Mouse (Mus musculus) limb, embryonic 15.5 days (tissue): Measurements from ENCODE around the gene Zfp553. TPM values are rescaled to one million over a fixed set of nuclear protein-coding genes. Genes with fewer than 3 reads are reported as not detected.

Source experiments
- ATAC-seq: fragments of 200-750 bp; cut with Nextera tagmentation; 2 replicates; pipeline ENCODE4 v1.8.0; 2017; ENCODE audit warnings: low read depth, moderate TSS enrichment; ENCODE audit not compliant: insufficient number of reproducible peaks, low FRiP score, low TSS enrichment
- H3K27ac ChIP-seq: fragments of 300-500 bp; sonication (generic); 2 replicates; pipeline ENCODE4 v1.5.1; 2015; ENCODE audit warnings: moderate library complexity, mild to moderate bottlenecking, inconsistent platforms
- H3K27me3 ChIP-seq: fragments of 300-500 bp; sonication (generic); 2 replicates; pipeline ENCODE4 v1.6.1; 2015; ENCODE audit warnings: inconsistent platforms
- H3K36me3 ChIP-seq: fragments of 300-500 bp; sonication (generic); 2 replicates; pipeline ENCODE4 v1.6.1; 2015; ENCODE audit warnings: inconsistent platforms
- H3K4me1 ChIP-seq: fragments of 300-500 bp; sonication (generic); 2 replicates; pipeline ENCODE4 v1.6.1; 2015; ENCODE audit warnings: inconsistent platforms
- H3K4me2 ChIP-seq: fragments of 300-500 bp; sonication (generic); 2 replicates; pipeline ENCODE4 v1.6.1; 2015; ENCODE audit warnings: mild to moderate bottlenecking, inconsistent platforms
- H3K4me3 ChIP-seq: fragments of 300-500 bp; sonication (generic); 2 replicates; pipeline ENCODE4 v1.5.1; 2015; ENCODE audit warnings: mild to moderate bottlenecking, inconsistent platforms
- H3K9ac ChIP-seq: fragments of 300-500 bp; sonication (generic); 2 replicates; pipeline ENCODE4 v1.6.1; 2015; ENCODE audit warnings: inconsistent platforms
- H3K9me3 ChIP-seq: fragments of 300-500 bp; sonication (generic); 2 replicates; pipeline ENCODE4 v1.6.1; 2016; ENCODE audit warnings: inconsistent platforms
- WGBS: fragments of 180-500 bp; shearing (Covaris S2); methylation state at CpG from one replicate; pipeline ENCODE4 v1.1.7; 2015; 5-methylcytosine and 5-hydroxymethylcytosine counted together
- polyA plus RNA-seq: library from polyadenylated mRNA; unstranded; fragments of >200 nt; fragmentation: Nextera tagmentation; extraction: Ambion mirVana; gene quantifications from 2 replicates; pipeline ENCODE4 v1.2.1, GENCODE M21; 2015

Gene Zfp553
- polyA plus RNA-seq, 1 experiment from 2014 or later = 38.4 TPM

GRCm38 (mm10) chr7:127281114-127281513, 48.3 kb downstream of the Zfp553 start:
- Histone ChIP-seq H3K4me2 (no peak overlapping the region), H3K36me3 (no peaks in the 10 kb centered on the region), H3K9me3 (no peaks in the 10 kb centered on the region), H3K4me3 (no peak overlapping the region), H3K27me3 (no peaks in the 10 kb centered on the region), H3K9ac (no peak overlapping the region), H3K27ac (no peak overlapping the region), H3K4me1 (no peaks in the 10 kb centered on the region)
- no peak for ATAC-seq
- 65% methylated on average over 4 of the region's 4 CpGs for WGBS

- no peak overlapping the region for H3K9ac ChIP-seq
- no peak for ATAC-seq
- 90% methylated on average over 2 of the region's 2 CpGs for WGBS
- no peak overlapping the region for H3K4me2 ChIP-seq
- H3K27me3 ChIP-seq = no peaks in the 10 kb centered on the region
- H3K36me3 ChIP-seq = no peaks in the 10 kb centered on the region
- H3K27ac ChIP-seq = no peak overlapping the region
- H3K4me3 ChIP-seq = no peak overlapping the region
- no peaks in the 10 kb centered on the region for H3K9me3 ChIP-seq
- no peaks in the 10 kb centered on the region for H3K4me1 ChIP-seq
These were observed 49.3 kb downstream of the Zfp553 start for GRCm38 (mm10) chr7:127282190-127282589.

GRCm38 (mm10) chr7:127285154-127285553, 52.3 kb downstream of the Zfp553 start:
- Histone ChIP-seq H3K27me3 (no peaks in the 10 kb centered on the region), H3K27ac (no peak overlapping the region), H3K9me3 (0 out of 2 replicates have a peak, but pooled peaks cover 6% of the 10 kb centered on the region), H3K4me3 (no peak overlapping the region), H3K9ac (no peak overlapping the region), H3K4me2 (no peak overlapping the region), H3K4me1 (no peaks in the 10 kb centered on the region), H3K36me3 (no peaks in the 10 kb centered on the region)
- WGBS = 70% methylated on average over 9 of the region's 10 CpGs
- ATAC-seq = no peak

Other genes starting within 250 kb of the Zfp553 start
- gene Mvp, start 218.4 kb upstream of the Zfp553 start, polyA plus RNA-seq = 13.1 and 17.0 TPM in 2 replicates
- 0.63 and 1.8 TPM in 2 replicates for gene Pagr1b, start 216.6 kb upstream of the Zfp553 start, polyA plus RNA-seq
- 46.7 and 85.6 TPM in 2 replicates for gene Pagr1a, start 215.7 kb upstream of the Zfp553 start, polyA plus RNA-seq
- gene Gm42742, start 212.0 kb upstream of the Zfp553 start, polyA plus RNA-seq = 28.9 and 58.2 TPM in 2 replicates
- 16.5 and 17.5 TPM in 2 replicates for gene Prrt2, start 211.8 kb upstream of the Zfp553 start, polyA plus RNA-seq
- gene Maz, start 206.0 kb upstream of the Zfp553 start, polyA plus RNA-seq = 49.8 and 54.8 TPM in 2 replicates
- gene Kif22, start 190.6 kb upstream of the Zfp553 start, polyA plus RNA-seq = 90.7 and 96.9 TPM in 2 replicates
- not detected in 2 replicates for gene Zg16, start 145.7 kb upstream of the Zfp553 start, polyA plus RNA-seq
- 5.3 and 6.1 TPM in 2 replicates for gene AI467606, start 141.7 kb upstream of the Zfp553 start, polyA plus RNA-seq
- gene Qprt, start 110.8 kb upstream of the Zfp553 start, polyA plus RNA-seq = 4.1 and 6.3 TPM in 2 replicates
- gene Spn, start 95.2 kb upstream of the Zfp553 start, polyA plus RNA-seq = 0.81 and 0.84 TPM in 2 replicates
- 53.6 and 55.1 TPM in 2 replicates for gene Cd2bp2, start 37.0 kb upstream of the Zfp553 start, polyA plus RNA-seq
- 24.6 and 25.5 TPM in 2 replicates for gene Tbc1d10b, start 24.6 kb upstream of the Zfp553 start, polyA plus RNA-seq
- 422 and 1,232 TPM in 2 replicates for gene Mylpf, start 24.2 kb upstream of the Zfp553 start, polyA plus RNA-seq
- 19.6 and 22.7 TPM in 2 replicates for gene Sept1, start 69 bp downstream of the Zfp553 start, polyA plus RNA-seq
- gene Zfp771, start 11.2 kb downstream of the Zfp553 start, polyA plus RNA-seq = 69.7 and 71.7 TPM in 2 replicates
- 127 and 138 TPM in 2 replicates for gene Dctpp1, start 27.6 kb downstream of the Zfp553 start, polyA plus RNA-seq
- 56.7 and 59.1 TPM in 2 replicates for gene Sephs2, start 41.0 kb downstream of the Zfp553 start, polyA plus RNA-seq
- 1.2 and 1.3 TPM in 2 replicates for gene Itgal, start 63.2 kb downstream of the Zfp553 start, polyA plus RNA-seq
- 14.3 and 16.4 TPM in 2 replicates for gene Zfp768, start 112.5 kb downstream of the Zfp553 start, polyA plus RNA-seq
- gene Zfp747, start 143.0 kb downstream of the Zfp553 start, polyA plus RNA-seq = 9.4 and 10.1 TPM in 2 replicates
- 5.6 and 6.5 TPM in 2 replicates for gene 9130019O22Rik, start 154.1 kb downstream of the Zfp553 start, polyA plus RNA-seq
- 7.5 and 8.1 TPM in 2 replicates for gene E430018J23Rik, start 160.6 kb downstream of the Zfp553 start, polyA plus RNA-seq
- gene Zfp764, start 173.8 kb downstream of the Zfp553 start, polyA plus RNA-seq = 9.7 and 9.8 TPM in 2 replicates
- 22.9 and 24.0 TPM in 2 replicates for gene Zfp688, start 189.0 kb downstream of the Zfp553 start, polyA plus RNA-seq
- gene Zfp689, start 216.1 kb downstream of the Zfp553 start, polyA plus RNA-seq = 9.4 and 9.8 TPM in 2 replicates
- 37.4 and 45.2 TPM in 2 replicates for gene Prr14, start 226.6 kb downstream of the Zfp553 start, polyA plus RNA-seq
- 13.7 and 16.0 TPM in 2 replicates for gene Fbrs, start 246.1 kb downstream of the Zfp553 start, polyA plus RNA-seq